Mouse (Mus musculus): ENCODE measurements around the gene Fsd1.

The Fsd1 gene

DNA sequence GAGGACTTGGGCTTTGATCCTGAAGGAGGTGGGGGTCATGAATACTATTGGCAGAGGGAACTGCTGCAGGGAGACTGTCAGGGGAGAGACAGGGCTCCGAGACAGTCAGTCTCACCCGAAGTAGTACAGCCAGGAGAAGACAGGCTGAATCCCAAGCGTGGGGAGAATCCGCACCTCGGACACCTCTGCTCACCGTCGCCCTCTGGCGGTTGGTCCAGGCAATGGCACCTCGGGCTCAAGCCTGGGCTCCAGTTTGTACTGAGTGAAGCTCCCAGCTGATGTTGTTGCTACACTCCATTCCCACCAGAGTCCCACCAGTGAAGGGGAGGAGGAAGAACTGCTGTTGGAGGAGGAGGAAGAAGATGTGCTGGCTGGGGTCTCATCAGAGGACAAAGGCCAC, 24.4 kb downstream of the Fsd1 start:
- peak; percentile 88 to 90 for DNase-seq

GRCm38 (mm10) chr17:56011441-56011840, 25.1 kb downstream of the Fsd1 start:
- DNase-seq, result no peak

GRCm38 (mm10) chr17:56015293-56015692, 29.0 kb downstream of the Fsd1 start:
- no peak for DNase-seq

- DNase-seq, result no peak
These were observed 30.1 kb downstream of the Fsd1 start for GRCm38 (mm10) chr17:56016382-56016781.

- no peak for DNase-seq
These were observed 30.8 kb downstream of the Fsd1 start for GRCm38 (mm10) chr17:56016793-56017785.

DNA sequence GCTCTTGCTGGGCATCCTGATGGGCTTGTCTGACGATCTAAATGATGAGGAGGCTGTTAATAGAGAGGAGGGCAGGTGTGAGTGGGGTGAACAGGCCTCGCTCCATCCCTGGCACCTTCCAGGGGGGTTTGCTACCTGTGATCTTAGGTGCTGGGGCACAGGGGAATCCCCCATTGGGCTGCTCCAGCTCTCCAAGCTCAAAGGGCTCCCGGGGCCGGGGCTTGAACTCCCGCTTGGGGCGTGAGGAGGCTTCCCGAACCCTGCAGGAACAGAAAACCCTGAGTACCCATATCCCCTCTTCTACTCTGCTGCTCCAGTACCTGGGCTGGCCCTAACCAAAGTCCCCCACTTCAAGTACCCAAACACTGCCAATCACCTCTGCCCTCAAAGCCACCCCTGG, 31.5 kb downstream of the Fsd1 start:
- no peak for DNase-seq

DNA sequence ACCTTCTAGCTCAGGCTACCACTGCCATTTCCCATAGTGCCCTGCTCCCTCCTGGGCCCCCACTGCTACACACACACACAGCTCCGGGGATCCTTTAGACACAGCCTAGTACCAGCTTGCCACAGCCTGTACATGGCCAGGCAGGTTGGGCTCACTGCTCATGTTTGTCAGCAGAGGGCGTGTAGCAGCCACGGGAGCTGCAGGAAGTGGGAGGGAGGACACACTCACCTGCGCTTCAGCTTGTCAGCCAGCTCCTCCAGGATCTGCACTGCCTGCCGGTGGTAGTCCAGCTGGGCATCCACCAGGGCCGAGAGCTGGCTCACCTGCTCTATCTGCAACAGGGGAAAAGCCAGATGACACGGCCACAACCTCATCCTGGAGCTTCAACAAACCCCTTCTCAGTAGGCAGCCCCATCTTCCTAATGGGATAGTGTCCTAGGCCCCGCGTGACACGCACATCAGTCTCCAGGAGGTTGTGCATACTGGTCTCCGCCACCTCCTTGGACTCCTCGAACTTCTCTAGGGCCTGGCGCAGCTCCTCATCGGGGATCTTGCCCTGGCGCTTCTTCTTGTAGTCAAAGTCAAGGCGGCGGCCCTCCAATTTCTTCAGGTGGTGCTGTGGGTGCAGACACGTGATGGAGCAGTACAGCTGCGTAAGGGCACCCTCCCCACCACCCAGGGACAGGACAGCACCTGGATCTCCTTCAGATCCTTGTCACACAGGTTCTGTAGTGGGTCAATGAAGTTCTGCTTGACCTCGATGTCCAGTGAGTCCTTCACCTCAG, 32.2 kb downstream of the Fsd1 start:
- peak; percentile 67 to 69 for DNase-seq

DNA sequence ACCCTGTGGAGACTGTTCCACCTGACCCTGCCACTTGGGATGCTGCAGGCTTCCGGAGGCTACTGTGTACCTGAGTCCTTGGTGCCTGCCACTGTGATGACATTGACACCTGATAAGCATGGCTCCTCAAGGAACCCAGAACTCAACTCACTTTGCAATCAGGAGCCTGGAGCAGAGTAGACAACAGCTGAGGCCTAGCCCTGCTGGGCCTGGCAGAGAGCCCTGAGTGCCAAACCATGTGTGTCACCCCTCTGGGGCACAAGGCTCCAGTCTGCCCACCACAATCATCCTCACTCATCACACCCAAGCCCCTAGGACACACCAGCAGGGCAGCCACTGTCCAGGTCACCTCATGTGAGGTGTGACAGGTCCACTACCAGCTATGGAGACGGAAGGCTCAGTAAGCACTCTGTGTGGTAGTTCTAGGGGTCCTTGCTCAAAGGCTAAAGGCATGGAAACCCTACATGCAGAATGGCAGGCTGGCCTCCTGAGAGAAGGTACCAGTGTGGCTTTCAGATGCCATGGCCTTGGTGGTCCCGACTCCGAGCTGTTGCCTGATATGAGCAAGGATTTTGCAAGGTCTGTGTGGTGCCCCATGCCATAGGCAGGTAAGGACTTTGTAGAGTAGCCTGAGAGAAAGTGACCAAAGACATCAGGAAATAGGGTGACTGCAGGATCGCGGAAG, 34.2 kb downstream of the Fsd1 start:
- DNase-seq, result no peak

- peak; percentile 35 to 51 for DNase-seq
These were observed 35.0 kb downstream of the Fsd1 start for GRCm38 (mm10) chr17:56021161-56021910.

DNA sequence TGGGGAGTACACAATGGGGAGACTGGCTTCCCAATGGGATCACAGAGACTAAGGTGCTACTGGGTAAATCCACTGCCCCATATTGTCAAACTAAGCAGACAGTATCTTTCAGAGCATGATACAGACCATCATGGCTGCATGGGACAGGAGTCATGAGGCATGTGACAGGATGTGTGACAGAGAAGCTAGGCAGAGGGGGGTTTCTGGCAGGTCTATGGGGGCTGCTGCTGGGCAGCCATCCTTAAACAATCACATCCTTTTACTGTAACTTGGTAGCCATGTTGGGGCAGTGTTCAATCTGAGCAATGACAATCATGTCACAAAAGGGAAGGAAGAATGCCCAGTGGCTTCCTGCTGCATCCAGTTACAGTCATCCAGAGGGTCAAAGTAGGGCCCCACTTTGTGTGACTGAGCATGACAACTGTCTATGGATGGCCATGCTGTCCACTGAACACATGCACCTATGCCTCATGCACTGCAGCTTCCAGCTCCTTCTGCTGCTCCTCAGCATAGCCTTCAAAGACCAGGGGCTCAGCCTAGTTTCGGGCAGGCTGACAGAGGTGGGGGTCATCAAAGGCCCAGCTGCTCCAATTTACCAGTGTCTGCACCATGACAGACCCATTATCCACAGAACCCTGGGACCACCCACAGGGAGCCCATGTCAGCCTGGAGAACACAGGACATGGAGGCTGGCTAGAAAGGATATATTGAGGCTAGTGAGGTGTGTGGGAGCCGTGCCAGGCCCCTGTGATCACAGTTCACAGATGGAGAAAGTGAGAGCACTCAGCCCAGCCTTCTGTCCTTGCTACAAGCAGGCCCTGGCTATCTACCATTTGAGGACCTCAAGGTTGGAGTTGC, 36.1 kb downstream of the Fsd1 start:
- peak; percentile 63 to 70 for DNase-seq

DNA sequence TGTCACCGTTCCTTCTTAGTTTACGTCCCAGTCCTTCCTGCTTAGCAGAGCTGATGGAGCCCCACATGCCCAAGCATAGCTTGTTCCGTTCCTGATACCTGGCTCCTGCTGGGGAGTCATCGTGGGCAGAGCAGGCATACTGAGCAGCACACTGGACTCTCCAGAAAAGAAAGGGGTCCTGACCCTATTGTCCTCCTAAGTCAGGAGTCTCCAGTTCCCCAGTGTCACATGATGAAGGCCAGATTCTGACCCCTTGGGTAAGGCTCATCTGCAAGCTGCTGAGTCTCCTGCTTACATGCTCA, 36.6 kb downstream of the Fsd1 start:
- DNase-seq, result no peak

DNA sequence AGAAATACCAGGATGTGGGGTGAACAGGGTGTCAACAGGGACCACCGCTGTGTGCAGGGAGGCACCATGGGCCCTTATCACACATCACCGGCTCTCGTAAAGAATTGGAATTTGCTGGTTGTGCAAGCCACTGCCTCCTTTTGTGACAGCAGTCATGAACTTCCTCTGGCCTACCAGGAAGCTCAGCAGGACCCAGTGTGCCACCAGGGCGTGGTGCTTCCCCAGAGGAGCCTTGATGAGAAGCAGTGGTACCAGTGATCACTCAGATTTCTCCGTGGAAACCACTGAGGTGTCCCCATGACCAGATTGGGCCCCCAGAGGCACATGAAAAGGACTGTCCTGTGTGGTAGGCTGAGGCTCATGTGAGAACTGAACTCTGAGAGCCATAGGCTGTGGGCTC, 37.1 kb downstream of the Fsd1 start:
- DNase-seq, result peak in 1 of 2 experiments; percentile 49

DNA sequence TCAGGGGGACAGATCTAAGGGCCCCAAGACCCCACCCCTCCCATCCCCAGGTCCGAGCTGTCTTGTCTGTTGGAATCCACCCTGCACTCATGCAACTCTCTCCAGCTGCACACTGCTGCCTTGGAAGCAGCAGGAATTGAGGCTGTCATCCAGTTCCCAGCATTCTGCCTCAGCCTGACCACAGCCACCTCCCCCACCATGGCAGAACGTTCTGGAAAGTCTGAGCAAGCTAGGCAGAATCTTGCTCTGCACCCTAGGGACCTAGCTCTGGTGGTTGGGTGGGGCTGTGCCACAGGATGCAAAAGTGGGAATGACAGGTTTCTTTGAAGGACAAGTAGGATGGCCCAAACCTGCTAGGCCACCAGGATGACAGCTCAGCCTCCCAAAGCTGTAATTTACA, 38.2 kb downstream of the Fsd1 start:
- no peak for DNase-seq

DNA sequence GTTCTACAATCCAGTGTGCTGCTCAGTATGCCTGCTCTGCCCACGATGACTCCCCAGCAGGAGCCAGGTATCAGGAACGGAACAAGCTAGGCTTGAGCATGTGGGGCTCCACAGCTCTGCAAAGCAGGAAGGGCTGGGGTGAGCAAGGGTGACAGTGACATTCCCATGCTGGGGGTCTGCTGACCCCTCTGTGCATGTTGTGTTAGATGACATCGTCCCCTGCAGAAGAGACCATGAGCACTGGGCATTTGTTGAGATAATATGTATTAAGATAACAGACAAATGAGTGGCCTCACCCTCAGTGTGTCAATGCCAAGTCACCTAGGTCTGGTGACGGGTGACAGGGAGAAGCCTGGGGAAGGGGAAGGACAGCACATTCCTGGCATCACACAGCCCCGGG, 38.6 kb downstream of the Fsd1 start:
- no peak for DNase-seq

DNA sequence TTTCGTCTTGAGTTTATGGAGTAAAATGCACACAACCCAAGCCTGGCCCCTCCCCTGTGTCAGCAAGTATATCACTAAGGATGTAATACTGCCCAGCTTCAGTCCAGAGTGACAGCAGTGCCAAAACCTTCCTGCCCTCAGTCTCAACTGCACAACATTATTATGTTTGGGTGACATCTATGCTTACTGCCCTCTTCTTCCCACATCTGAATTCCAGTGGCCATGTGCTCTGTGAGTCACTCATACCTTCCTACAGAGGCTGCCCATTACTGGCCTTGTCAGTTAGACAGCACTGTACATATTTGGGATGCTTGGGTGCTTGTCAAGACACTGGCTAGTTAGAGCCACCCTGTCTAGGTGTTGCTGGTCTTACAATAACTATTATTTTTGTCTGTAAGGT, 40.0 kb downstream of the Fsd1 start:
- no peak for DNase-seq

- no peak for DNase-seq
These were observed 40.6 kb downstream of the Fsd1 start for GRCm38 (mm10) chr17:56026881-56027280.

- no peak for DNase-seq
These were observed 41.6 kb downstream of the Fsd1 start for GRCm38 (mm10) chr17:56027801-56028441.

DNA sequence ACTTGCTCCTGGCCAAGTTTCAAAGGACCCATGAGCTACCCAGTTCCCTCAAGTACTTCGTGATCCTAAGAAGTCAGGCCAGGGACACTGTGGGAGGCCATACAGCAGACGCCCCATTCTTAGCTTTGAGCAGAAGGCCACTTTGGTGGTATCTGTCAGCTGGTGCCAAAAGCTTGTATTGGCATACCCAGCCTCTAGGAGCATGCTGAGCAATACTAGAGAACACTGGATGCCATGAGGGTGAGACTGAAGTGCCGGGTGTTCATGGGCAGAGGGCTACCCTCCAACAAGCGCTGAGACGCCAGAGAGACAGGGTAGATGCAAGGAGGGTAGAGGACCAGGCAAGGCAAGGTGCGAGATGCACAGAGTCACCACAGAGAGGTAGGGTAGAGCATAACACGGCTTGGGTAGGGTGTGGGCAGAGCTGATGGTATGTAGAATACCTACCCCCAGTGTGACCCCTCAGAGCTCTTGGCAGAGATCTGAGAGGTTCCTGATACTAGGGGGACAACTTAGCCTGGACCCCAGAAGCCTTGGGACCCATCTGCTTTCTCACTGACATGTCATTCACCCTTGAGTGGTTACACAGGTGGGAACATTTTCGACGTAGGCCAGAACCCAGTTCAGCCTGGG, 44.0 kb downstream of the Fsd1 start:
- DNase-seq, result no peak

GRCm38 (mm10) chr17:56030919-56031318, 44.6 kb downstream of the Fsd1 start:
- no peak for DNase-seq

DNA sequence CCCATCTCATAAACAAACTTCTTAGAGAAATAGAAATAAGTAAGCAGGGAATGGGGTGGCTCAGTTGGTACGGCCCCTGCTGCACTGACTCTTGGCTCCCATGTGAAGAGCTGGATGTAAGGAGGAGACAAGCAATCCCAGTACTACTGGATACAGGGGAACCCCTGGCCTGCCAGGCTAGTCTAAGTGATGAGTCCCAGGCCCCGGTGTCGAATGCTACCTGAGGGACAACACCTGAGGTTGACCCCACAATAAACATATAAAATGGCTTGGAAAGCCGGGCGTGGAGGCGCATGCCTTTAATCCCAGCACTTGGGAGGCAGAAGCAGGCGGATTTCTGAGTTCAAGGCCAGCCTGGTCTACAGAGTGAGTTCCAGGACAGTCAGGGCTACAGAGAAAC, 45.1 kb downstream of the Fsd1 start:
- DNase-seq, result no peak
